Mouse (Mus musculus) neutrophil, adult 59 days (primary cell): ENCODE measurements around the gene Pth. TPM values are rescaled to one million over a fixed set of nuclear protein-coding genes. Genes with fewer than 3 reads are reported as not detected.

Source experiments
- total RNA-seq, 2 experiments: library from RNA; stranded (reverse); gene quantifications; 1 replicate in 1 of 2; 2 replicates in 1 of 2; pipeline ENCODE4 v1.2.4; 2023

Gene Pth
- not detected for total RNA-seq

DNA sequence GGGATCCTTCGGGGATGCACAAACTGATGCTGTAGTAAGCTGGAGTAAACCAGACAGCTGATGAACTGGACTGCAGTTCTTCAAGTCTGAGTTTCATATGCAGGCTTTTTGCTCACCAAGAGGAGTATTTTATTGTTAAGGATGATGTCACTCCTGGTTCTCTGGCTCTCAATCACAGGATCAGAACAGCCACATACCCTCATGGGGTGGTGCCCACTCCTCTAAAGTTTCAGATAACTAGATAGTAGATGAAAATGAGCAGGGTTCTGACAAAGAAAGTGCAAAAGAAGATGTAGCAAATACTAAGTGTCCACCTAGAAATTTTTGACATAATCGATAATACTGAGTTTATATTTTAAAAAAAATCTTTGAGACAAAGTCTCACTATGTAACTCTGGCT, at the start of gene Pth:
Gene Pth, minus strand, starts transcription at position 101 of the 400 bp plus-strand sequence.

DNA sequence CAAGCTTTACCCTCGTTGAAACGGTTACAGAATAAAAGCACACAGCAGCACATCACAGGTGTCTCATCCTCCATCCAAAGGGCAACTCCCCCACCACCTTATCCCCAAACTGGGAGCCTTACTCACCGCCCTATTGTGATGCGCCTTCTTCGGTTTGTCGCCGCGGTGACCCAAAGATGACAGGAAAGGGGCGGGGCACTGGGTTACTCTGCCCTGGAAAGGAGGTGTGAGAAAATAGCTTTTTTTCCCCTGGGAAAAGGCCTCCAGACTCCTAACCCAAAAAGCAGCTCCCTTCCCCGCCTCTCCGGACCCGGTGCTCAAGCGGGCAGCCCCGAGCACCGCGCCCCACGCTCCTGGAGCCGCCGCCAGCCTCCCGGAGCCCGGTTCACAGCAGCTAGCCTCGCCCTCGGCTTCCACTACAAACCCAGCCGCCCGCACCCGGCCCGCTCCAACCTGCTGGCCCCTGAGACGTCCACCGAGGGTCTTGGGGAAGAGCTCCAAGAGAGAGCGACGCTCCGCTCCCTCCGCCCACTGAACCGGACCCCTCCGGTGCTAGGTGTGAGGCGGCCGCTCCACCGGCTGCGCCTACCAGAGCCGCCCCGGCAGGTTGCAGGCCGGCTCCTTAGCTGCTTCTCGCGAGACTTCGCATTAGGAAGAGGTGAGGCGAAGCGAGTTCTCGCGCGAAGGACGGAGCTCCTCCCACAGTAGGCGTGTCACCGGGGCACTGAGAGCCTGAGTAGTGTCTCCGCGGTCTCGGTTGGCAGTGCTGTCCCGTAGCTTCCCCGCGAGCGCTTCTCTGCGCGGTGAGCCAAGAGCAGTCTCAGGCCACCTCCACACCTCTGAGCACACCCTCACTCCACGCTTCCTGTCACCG, 19.4 kb downstream of the Pth start, which contains the start of gene Btbd10:
Gene Btbd10, minus strand, starts transcription at position 647 of the 874 bp plus-strand sequence.

Other genes with a start within 250 kb of the Pth start
- 1 to 10 TPM; 3.2 to 3.8 TPM for gene Arntl, start 181.1 kb downstream of the Pth start, total RNA-seq
- gene Btbd10, start 19.2 kb downstream of the Pth start, total RNA-seq = 10 to 100 TPM; 32.8 to 34.4 TPM
- gene Far1, start 125.3 kb upstream of the Pth start, total RNA-seq = 100 to 1,000 TPM; 190 to 194 TPM